Mouse (Mus musculus): ENCODE data around the gene Hikeshi.
A peak's percentile ranks its signal among the peaks of the same experiment; 100 is the strongest.

The Hikeshi gene

GRCm38 (mm10) chr7:89913432-89914158 lies 27.4 kb downstream of the Hikeshi start:
- no peak for DNase-seq

DNA sequence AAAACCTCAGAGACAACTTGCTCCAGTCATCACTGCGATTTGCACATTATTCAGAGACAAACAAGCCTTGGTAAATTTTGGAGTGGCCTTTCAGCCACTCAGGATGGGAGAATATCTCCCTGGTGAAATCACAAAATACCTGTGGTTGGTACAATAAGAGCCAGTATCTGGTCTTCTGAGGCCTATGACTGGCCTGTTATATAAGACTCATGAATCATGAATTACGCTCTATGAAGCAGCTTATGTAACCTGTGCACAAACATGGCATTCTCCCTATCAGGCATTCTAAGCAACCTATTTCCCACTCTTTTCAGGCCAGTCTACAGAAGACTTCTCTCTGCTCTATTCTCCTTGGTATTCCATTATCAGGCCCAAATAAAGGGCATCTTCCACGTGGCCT lies 28.6 kb downstream of the Hikeshi start:
- no peak for DNase-seq

- no peak for DNase-seq
These were observed 31.3 kb downstream of the Hikeshi start for GRCm38 (mm10) chr7:89909711-89910110.

GRCm38 (mm10) chr7:89908899-89909621 lies 31.9 kb downstream of the Hikeshi start:
- DNase-seq = no peak

GRCm38 (mm10) chr7:89908421-89908820 lies 32.6 kb downstream of the Hikeshi start:
- no peak for DNase-seq

DNA sequence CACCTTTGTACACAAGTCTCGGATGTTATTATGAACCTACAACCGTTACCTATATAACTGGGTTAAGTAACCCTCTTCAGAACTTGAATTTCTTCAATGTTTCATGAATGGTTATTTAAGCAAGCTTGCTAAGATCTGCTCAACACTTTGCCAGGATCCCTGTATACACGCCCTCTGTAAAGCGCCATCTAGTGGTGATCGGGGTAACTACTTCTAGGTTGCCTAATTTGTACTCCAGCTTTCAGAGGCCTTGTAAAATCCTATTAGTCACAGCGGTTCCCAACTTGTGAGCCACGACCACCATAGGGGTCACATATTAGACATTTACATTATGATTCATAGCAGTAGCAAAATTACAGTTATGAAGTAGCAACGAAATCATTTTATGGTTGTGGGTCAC lies 33.1 kb downstream of the Hikeshi start:
- peak; percentile 87 for DNase-seq

DNA sequence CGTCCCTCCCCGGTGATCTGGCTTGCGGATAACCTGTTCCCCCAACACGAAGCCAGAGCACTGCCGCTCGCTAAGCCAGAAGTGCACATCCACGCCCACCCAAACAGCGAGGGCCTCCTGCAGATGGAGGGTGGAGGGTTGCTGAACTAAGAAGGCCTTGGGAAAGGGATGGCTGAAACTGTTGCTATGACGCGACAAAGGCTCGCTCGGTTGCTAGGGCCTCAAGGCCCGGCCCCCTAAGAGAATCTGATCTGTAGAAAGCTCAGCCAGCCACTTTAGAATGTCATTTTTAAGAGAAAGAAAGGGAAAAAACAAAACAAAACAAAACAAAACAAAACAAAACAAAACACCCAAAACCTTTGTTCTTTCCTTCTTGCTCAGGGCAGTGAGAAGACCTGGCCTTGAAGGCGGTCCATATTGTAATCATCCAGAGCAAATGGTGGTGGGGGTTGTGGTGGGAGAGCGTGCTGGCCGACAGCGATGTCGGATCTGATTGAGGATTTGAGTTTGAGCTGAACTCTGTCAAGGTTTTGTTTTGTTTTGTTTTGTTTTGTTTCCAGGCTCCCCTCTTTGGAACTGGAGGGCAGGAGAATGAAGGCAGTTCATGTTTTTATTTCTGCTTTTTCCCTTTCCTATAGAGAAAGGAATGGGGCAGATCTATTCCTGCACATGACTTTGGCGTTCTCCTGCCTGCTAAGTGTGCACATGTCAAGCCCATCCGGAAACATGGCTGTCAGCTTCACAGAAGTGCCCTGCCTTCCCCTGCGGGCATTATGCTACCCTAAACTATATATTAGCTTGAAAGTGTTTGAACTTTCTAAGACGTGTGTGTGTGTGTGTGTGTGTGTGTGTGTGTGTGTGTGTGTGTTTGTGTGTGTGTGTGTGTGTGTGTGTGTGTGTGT lies 37.3 kb downstream of the Hikeshi start, which contains the start of gene Ccdc81:
Gene Ccdc81, minus strand, starts transcription at position 188 of the 902 bp plus-strand sequence.
- peak; percentile 77 for DNase-seq

- peak; percentile 11 for DNase-seq
These were observed 38.0 kb downstream of the Hikeshi start for GRCm38 (mm10) chr7:89903007-89903406.

- DNase-seq = peak; percentile 39
These were observed 49.1 kb downstream of the Hikeshi start for GRCm38 (mm10) chr7:89891856-89892255.

- DNase-seq = no peak
These were observed 49.6 kb downstream of the Hikeshi start for GRCm38 (mm10) chr7:89891412-89891811.

DNA sequence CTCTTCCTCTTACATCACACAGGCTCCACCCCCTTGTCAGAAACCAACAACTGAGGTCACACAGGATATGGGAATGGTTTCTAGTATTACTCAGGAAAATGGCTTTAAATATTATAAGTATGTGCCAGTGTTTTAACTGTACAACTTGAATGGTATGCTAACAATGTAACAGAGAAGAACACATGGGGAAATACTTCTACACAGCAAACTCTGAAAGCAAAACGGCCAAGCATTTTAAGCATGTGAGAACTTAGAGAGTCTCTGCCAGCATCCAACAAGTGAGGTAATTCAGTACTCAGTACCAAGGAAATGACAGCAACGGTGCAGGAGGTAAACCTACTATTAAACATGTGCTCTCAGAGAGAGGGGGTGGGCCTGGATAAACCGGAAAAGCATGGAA lies 56.5 kb downstream of the Hikeshi start:
- DNase-seq = no peak

- DNase-seq = no peak
These were observed 61.3 kb downstream of the Hikeshi start for GRCm38 (mm10) chr7:89879686-89880085.
